Mouse (Mus musculus): ENCODE data around the gene Ssc4d.

DNA sequence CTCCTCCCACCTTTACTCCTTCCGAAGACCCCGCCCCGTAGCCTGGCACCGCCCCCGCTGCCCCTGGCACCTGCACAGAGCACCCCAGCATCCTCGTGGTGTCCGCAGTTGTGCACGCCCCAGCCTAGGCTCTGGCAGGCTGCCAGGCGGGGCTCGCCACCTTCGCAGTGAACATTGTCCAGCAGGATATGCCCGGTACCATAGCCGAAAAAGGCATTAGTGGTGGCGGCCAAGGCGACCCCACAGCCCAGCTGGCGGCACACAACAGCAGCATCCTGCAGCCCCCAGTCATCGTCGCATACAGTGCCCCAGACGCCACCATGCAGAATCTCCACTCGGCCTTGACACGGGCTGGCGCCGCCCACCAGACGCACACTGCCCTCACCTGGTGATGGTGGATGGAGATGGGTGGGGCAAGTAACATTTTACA lies 8.8 kb downstream of the Ssc4d start:
- no peak for TF ChIP-seq GATA1 (IDR thresholded peaks at IDR 0.05; ENCODE audit: borderline replicate concordance, low read length)
- no peak for TF ChIP-seq FLI1 (IDR thresholded peaks at IDR 0.05; ENCODE audit: low read length)
